Mouse (Mus musculus) kidney, adult 11 months (tissue): Measurements from ENCODE around the gene Lemd1.
A peak's percentile ranks its signal among the peaks of the same experiment; 100 is the strongest.
"Not testable (repeated sequence)": the region's sequence is repeated elsewhere in the genome, so short reads cannot be mapped to it uniquely, and the experiment has no call there.

Source experiments
- DNase-seq: peaks from one replicate; pipeline ENCODE4 v3.0.0; 2022

The Lemd1 gene

DNA sequence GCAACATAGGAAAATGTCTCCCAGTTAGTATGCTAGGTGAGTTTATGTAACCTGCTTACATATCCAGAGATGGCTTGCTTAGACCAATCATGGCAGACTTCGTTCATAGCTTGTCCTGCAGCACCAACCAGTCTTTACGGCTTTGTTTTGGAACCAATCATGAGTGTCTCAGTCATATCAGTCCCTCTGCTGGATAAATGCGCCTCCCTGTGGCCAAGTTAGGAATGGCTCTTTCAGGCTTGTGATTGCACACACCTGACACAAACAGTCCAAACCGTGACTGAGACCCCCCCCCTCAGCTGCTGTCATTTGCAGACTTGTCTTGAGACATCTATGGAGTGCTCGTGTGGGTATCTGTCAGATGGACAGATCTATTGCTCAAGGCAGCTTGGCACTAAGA is 69.8 kb downstream of the Lemd1 start:
- no peak for DNase-seq

GRCm38 (mm10) chr1:132263618-132264017 is 72.4 kb downstream of the Lemd1 start:
- no peak for DNase-seq

GRCm38 (mm10) chr1:132264577-132264976 is 73.3 kb downstream of the Lemd1 start:
- no peak for DNase-seq

GRCm38 (mm10) chr1:132265211-132265859 is 74.1 kb downstream of the Lemd1 start:
- no peak for DNase-seq

DNA sequence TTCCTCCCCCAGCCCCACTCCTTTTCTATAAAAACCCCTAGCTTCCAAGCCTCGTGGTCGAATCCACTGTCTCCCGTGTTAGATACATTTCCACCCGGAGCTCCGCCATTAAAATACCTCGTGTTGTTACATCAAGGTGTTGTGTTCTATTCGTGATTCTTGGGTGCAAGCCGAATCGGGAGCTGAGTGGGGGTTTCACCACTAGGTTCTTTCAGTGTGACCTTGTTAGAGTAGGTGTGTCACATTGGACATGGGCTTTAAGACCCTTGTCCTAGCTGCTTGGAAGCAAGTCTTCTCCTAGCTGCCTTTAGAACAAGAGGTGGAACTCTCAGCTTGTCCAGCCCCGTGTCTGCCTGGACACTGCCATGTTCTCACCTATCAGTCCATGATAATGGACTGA is 74.7 kb downstream of the Lemd1 start:
- no peak for DNase-seq

GRCm38 (mm10) chr1:132266791-132267557 is 75.7 kb downstream of the Lemd1 start:
- peak; percentile 52 for DNase-seq

- DNase-seq: no peak
Measured at GRCm38 (mm10) chr1:132267959-132268358, 76.7 kb downstream of the Lemd1 start.

DNA sequence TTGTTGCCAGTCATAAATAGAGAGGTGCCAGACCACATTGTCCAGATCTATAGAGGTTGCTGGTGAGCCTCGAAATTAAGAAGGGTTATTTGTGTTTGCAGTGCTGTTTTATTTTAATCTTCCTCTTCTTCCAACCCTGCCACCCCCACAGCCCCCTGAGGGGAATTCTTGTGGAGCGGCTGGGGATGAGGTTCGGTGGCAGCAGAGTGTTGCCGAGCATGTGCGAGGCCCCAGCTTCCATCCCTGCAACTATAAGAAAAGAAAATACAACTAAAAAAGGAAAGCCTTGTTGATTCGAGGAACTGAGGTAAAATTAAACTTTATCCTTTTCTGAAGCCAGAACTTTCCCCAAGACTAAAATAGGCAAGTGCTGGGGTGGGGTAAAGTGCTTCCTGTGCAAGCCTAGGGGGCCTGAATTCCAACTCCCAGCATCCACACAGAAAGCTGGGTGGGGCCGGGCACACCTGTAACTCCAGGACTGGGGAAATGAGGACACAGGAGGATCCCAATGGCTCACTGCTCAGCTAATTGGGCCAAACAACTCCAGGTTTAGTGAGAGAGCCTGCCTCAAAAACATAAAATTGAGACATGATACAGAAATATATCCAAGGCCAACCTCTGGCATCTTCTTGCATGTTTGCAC is 77.3 kb downstream of the Lemd1 start:
- no peak for DNase-seq

DNA sequence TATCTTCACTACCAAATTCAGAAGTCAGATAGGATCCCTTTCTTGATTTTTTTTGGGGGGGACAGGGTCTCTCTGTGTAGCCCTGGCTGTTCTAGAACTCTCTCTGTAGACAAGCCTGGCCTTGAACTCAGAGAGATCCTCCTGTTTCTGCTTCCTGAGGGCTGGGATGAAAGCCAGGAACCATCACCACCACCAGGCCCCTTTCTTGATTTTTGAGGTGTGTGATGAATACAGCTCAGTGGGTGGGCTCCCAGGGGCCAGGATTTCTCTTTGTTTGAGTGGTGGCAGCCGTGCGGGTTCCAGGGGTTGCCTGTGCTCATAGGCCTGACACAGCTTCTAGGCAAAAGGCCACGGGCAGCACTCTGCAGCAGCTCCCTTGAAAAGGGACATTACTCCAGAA is 80.0 kb downstream of the Lemd1 start:
- no peak for DNase-seq

- no peak for DNase-seq
Measured at GRCm38 (mm10) chr1:132276694-132277093, 85.5 kb downstream of the Lemd1 start.

DNA sequence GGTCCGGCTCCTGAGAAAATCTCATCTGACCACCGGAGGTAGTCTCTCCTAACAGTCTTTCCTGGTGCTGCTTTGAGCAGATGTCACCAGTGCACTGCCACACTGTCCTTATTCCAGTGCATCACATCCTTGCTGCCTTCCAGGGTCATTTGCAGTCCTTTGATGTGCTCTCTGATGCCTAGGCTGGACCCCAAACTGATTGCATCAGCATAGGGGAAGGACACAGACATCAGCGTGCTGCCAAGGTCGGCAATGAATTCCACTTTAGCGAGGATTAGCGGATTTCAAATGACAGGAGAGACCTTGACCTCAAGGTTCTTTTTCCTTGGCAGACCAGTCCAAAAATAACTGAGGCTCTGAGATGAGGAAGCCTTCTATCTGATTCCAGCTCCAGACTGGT is 85.9 kb downstream of the Lemd1 start:
- no peak for DNase-seq

- not testable (repeated sequence) for DNase-seq
Measured at GRCm38 (mm10) chr1:132280636-132281035, 89.4 kb downstream of the Lemd1 start.

GRCm38 (mm10) chr1:132281523-132282176 is 90.4 kb downstream of the Lemd1 start:
- no peak for DNase-seq

GRCm38 (mm10) chr1:132282177-132282536 is 90.9 kb downstream of the Lemd1 start:
- no peak for DNase-seq

GRCm38 (mm10) chr1:132283018-132283417 is 91.8 kb downstream of the Lemd1 start:
- DNase-seq: no peak

GRCm38 (mm10) chr1:132286735-132287134 is 95.5 kb downstream of the Lemd1 start:
- DNase-seq: no peak

GRCm38 (mm10) chr1:132287445-132287844 is 96.2 kb downstream of the Lemd1 start:
- DNase-seq: no peak

DNA sequence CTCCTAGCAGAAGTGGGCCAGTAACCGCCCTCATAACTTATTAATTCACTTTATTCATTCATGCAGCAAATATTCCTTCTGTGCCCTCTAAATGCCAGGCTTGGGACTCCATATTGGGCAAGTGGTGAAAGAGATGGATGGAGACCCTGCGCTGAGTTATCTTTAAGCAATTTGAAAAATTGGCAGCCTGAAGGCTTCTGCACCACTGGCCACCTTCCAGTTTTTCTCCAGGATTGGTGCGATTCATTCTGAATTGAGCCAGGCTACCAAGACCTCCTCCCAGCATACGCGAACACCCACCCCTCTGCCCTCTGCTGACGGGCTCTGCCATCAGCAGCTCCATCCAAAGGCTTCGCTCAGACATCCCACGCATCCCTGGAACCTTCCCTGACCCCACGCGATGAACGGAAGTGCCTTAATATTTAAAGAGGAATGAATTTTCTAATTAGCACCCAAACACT is 96.8 kb downstream of the Lemd1 start:
- no peak for DNase-seq

DNA sequence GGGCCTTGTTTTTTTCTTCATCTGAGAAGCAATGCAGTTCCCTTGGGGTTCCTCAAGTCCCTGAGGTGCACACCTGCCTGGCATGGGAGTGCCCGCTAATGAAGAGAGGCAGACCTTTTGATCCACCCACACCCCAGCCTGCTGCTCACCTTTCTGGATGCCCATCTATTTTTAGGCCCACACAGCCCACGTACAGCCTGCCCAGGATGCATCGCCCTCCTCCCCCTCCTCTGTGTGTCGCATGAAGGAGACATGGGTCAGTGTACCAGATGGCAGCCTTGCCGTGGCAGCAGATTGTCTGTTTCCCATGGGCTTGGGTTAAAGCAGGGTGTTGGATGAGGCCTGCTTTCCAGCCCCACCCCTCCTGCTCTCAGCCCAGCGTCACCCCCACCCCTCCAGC is 98.7 kb downstream of the Lemd1 start:
- no peak for DNase-seq

- no peak for DNase-seq
Measured at GRCm38 (mm10) chr1:132290921-132291675, 99.9 kb downstream of the Lemd1 start.

DNA sequence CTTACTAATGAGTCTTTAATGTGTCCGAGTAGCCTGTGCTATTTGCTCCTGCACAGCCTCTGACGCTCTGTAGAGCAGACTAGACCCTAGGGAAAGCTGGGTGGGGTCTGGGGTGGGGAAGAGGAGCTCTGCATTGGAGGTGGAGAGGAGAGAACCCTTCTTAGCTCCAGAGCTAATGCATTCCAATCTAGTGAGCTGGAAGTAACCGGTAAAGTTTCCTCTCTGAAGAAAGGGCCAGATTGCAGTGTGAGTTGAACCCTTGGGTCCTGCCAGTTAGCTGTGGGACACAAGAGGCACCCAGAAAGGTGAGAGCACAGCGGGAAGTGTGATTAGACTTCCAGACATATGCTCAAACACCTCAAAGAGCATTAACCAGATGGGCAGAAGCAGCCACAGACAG is 100.5 kb downstream of the Lemd1 start:
- DNase-seq: no peak

DNA sequence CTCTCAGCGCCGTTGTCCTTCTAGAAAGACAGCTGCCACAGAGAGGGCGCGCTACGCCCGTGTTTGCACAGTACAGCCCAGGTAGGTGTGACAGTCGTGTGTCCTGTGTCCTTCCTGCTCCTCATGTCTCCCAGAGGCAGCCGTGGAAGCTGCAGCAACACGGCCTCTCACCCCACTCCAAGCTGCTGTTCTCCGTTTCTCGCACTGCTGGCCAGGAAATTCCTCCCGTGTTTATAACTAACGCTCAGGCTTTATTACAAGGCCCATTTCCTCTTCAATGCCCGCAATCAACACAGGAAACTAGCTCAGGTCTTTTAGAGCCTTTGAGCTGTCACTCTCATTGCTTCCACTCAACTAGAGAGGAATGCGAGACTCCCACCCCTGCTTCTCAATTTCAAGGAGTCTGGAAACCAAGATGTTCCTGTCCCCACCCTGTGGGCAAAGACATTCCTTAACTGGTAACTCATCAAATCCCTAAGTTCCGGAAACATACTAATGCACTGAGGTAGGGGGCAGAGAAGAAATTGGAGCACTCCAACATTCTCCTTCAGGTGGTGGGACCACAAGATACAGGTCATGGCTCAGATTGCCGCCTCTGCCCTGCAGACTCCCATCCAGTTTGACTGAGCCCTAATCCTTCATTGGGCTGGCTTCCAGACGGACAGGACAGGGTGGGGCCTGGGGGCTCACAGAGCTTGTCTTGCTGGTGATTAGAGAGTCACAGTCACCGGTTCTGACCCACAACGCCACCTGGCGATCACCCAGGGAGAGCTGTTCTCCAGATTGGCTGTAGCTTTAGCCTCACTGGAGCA is 101.3 kb downstream of the Lemd1 start:
- peak; percentile 45 for DNase-seq
